Mouse (Mus musculus) urinary bladder, adult 2 months (tissue): ENCODE data around the gene Asb16. TPM values are rescaled to one million over a fixed set of nuclear protein-coding genes. Genes with fewer than 3 reads are reported as not detected.
A peak's percentile ranks its signal among the peaks of the same experiment; 100 is the strongest.

Source experiments
- DNase-seq: peaks from one replicate; pipeline ENCODE4 v3.0.0; 2022; ENCODE audit warnings: low spot score
- polyA plus RNA-seq: library from polyadenylated mRNA; depleted of rRNA; stranded (reverse); fragments of >200 nt; gene quantifications from 2 replicates; pipeline ENCODE4 v1.2.3, GENCODE M21; 2012

Asb16 gene
- polyA plus RNA-seq, 1 experiment: 0.63 TPM

DNA sequence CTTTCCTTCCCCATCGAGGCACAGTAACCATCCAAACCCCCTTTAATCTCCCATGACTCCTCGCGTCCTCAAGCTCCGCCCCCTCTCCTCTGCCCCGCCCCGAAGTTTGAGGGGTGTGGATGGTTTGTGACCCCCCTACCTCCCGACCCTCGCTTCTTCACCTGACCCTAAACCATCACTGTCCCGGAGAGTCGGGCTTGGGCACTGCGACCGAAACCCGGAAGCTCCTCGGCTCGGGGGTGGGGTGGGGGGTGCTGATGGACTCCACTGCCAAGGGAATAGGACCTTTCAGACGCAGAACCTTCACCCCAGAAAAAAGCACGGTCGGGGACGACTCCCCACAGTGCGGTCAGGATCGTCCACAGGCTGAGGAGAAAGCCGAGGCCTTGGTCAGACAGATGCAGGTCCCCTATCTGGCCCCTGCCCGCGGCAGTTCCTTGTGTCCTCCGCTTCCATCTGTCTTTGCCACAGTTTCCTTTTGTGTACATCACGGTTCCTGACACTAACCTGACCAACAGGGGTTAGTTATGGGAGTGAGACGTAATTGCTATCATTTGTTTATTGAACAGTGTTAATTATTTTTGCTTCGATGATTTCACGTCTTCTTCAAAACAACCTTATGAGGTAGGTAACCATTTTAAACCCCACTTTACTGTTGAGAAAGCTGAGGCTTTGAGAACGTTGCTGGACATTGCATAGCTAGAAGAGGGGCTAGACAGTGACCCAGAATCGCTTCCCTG, 16.7 kb downstream of the Asb16 start:
- DNase-seq: no peak

DNA sequence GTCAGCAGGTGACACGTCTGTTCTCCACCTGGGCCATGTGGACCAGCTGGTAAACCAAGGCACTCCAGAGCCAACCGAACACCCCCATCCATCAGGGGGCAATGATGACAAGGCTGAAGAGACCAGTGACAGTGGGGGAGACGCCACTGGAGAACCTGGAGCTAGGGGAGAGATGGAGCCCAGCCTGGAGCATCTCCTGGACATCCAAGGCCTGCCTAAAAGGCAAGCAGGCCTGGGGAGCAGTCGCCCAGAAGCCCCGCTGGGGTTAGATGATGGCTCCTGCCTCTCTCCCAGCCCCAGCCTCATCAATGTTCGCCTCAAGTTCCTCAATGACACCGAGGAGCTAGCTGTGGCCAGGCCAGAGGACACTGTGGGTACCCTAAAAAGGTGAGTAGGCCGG, 18.9 kb downstream of the Asb16 start:
- no peak for DNase-seq

DNA sequence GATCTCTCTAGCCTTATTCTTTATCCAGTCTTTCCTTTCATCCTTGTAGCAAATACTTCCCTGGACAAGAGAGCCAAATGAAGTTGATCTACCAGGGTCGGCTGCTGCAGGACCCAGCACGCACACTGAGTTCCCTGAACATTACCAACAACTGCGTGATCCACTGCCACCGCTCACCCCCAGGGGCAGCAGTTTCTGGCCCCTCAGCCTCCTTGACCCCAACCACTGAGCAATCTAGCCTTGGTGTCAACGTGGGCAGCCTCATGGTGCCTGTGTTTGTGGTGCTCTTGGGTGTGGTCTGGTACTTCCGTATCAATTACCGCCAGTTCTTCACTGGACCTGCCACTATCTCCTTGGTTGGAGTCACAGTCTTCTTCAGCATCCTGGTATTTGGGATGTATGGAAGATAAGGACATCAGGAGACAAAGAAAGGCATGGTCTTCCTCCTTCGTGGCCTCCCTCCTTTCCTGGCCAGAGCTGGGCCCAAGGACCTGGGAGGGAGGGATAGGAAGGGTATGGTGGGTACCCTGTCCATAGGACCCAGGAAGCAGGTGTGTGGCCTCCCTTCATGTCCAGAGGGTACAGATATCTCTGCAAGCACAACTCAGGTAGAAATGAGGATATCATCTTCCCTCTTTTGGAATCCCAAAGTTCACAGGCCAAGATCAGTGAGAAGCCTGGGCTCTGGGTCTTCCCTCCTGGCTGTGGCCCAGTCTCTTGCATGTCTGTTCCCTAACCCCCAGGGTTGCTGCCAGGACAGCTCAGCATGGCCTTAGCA, 19.7 kb downstream of the Asb16 start:
- DNase-seq: no peak

DNA sequence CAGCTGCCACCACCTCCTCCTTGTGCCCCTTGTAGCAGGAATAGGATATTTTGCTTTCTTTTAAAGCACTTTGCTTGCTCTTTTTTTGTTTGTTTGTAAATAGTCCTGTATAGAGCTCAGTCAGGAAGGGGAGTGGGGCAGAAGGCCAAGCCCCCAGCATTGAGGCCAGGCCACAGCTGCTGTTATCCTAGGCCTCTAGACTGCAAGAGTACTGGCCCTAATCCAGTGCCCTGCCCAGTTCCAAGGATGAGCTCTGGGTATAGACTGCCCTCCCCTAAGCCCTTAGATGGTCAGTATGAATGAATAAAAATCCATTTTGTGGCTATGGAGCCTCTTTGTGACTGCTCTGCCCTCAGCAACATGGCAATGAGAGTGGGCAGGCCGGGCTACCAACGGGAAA, 20.4 kb downstream of the Asb16 start:
- DNase-seq: no peak

DNA sequence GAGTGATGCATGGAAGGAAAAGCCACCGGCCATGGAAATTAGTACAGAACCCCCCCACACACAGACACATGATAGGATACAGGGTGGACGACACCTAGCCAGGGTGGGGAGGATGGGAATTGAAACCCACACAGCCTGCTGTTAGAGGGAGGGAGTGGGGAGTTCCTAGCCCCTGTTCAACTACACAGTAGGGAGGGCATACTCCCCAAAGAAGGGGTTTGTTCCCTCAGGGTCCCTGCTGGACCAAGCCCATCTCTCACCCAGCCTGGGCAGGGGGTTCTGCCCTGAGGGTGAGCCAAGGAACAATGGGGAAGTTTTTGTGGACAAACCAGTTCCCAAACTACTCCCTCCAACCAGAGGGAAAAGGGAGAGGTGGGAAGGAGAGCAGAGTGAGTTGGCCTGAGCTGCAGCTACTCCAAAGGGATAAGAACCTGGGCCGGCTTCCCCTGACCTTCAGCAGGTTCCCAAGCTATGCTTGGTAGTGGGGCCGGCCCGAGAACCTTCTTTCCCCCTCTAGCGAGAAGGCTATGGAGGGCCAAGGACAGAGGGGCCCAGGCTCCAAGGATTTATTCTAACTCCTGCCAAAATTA, 21.1 kb downstream of the Asb16 start:
- DNase-seq: no peak

DNA sequence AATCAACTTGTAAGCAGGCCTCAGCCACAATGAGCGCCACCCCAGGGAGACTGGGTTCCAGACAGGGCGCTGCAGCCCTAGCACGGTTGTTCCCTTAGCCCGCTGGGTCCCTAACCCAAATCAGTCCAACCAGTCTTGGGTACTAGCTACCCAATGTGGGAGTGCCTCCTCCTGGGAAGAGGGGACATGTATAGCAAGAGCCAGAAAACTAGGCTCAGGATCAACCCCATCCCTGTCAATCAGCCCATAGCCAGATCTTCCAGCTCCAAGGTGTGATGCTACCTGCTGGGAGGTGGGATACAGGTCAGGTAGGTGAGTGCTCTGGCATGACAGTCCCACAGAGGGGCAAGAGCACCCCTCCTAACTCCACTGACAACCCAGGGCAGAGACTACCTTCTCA, 21.6 kb downstream of the Asb16 start:
- no peak for DNase-seq

DNA sequence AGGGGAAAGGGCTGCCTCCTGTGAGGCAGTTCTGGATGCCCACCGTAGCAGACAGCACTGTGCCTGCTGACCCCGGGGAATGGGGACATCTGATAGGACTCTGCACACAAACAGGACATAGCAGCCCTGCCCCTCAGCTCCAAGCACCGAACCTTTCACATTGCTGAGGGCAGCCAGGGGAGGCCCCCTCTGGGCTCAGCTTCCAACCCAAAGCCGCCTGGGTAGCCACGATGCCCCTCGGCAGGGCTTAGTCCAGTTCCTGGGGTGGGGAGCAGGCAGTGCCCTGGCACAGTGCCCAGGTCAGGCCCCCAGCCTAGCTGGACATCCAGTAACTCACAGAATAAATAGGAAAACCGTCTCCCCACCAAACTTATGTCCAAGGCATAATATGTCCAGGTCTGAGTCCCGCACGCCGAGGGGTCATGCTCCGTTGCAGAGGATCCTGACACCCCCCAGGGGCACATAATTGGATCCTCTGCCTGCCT, 22.6 kb downstream of the Asb16 start:
- no peak for DNase-seq

DNA sequence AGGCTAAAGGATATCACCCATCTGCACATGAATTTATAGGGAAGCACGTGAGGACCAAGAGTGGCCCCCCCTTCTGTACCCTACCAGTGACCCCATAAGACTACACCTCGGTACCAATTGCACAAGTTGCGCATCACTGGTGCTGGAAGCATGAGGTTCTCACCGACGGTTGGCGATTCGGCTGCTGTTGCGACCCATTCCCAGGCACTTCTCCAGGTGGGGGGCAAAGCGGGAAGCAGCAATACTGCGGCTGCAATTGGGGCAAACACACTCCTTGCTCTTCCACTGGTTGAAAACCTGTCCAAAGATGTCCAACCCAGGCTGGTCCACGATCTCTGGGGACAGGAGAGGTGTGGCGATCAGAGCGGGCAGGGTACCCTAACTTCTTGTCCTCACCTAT, 25.4 kb downstream of the Asb16 start:
- no peak for DNase-seq

DNA sequence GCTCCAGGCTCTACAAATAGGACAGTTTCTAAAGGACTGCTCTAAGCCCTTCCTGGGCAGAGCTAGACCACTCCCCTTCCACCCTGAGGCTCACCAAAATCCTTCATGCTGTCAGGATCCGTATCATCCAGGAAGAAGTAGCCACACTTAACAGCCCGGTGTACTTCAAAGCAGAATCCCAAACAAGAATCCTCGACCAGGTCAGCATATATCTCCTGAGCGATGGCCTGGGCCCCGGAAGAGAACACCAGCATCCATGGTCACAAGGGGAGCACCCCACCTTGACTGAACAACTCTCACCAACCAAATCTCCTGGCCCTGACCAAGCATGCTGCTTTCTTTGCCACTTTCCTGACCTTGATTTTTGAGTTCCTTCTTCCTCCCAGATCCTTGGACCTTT, 25.9 kb downstream of the Asb16 start:
- no peak for DNase-seq

DNA sequence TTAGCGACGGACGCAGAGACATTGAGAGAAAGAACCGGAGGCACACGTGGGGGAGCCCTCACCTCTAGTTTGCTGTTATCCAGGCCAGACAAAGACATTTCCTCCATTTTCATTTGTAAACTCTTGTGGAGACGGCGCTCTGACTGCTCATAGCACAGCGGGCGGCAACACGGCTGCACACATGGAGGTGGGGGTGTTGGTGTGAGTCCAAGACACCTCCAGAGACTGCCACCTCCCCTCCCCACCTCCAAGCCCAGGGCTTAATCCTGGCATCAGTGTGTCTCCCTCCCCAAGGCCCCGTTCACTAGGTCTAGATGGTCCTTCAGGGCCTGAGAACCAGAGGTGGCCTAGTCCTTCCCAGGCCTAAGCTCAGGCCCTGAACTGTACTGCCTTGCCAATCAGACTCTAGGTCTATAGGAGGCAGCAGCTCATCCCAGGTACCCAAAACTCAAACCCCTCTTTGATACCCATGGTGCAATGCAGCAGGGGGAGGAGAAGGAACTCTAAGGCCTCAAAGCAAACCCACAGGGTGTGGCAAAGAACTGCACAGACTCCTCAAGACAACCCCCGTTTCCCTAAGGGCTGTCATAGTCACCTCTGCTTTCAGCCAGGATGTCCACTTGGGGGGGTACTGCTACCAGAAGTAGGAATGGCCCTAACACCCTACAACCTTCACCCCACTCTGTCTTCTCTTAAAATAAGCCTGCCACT, 26.5 kb downstream of the Asb16 start:
- no peak for DNase-seq

DNA sequence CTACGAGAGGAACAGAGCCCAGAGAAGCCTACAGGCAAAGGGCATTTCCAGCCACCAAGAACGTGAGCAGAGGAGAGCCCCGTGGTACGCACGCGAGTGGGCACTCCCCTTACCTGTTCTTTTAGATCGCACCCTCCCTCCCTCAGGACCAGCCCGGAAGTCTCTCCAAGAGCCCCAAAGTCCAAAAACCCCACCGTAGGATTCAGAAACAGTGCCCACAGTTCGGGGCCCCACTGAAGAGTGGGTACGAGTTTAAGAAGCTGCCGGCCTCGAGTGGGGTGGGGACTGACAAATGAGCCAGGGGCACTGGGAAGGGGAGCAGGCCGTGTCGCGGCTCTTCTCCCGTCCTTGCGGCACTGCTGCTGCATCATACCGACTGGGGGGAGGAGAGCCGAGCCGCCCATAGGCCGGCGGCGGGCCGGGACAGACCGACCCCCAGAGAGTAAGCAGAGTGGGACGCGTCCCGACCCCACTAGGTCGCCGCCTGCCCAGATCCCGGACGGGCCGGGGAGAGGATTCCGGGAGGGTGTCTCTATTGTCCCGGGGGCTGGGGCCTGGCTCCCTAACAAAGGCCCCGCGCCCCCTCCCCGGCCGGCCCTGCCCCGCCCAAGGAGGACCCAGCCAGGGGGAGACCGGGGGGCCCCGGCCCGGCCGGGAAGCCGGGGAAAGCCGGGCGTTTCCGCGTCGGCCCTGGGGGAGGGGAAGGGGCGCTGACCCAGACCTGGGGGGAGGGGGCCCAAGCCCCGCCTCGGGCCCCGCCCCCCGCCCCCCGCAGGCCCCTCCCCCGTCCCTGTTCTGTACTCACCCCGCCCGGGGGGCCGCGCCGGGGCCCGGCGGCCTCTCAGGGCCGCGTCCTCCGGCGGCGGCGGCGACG, 27.3 kb downstream of the Asb16 start:
- peak; percentile 69 for DNase-seq

DNA sequence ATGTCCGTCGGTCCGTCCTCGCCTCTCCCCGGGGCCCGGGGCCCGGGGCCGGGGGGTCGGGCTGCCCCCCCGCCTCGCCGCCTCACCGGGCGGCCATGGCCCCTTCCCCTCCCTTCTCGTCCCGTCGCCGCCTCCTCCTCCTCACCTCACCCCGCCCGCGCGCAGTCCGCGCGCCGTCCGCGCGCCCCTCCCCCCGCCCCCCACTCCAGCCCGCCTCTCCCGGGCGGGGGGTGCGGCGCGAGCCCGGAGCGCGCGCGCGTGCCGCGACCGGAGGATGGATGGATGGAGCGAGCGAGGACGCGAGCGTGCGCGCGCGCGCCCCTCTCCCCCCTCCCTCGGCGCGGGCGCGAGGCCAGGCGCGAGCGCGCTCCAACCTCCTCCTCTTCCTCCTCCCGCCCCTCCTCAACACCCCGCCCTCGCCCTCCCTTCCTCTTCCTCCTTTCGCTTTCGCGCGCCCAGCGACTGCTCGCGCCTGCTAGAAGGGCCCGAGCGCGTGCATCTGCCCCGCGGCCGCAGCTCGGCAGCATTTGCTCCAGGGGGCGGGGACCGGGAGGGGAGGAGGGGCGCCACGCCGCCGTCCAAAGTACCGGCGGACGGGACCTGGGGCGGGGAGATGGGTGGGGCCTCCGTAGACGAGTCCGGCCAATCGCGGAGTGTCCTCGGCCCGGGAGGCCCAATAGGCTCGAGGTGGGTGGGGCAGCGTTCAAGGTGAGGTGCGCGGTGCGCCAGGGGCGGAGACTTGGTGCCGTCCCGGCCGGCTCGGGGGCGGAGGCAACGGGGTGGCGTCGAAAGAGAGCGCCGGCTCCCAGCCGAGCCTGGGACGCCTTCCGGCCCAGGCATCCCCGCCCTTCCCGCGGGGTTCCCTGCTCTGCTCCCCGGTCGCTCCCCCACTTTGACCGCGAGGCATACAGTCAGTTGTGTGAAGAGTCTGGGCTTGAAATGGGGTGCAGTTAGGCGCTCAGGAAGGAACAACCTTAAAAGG, 28.2 kb downstream of the Asb16 start, which contains the start of gene Atxn7l3:
Gene Atxn7l3 (minus strand): TSS at position 141 of the 982 bp plus-strand sequence.
- peak; percentile 96 for DNase-seq

DNA sequence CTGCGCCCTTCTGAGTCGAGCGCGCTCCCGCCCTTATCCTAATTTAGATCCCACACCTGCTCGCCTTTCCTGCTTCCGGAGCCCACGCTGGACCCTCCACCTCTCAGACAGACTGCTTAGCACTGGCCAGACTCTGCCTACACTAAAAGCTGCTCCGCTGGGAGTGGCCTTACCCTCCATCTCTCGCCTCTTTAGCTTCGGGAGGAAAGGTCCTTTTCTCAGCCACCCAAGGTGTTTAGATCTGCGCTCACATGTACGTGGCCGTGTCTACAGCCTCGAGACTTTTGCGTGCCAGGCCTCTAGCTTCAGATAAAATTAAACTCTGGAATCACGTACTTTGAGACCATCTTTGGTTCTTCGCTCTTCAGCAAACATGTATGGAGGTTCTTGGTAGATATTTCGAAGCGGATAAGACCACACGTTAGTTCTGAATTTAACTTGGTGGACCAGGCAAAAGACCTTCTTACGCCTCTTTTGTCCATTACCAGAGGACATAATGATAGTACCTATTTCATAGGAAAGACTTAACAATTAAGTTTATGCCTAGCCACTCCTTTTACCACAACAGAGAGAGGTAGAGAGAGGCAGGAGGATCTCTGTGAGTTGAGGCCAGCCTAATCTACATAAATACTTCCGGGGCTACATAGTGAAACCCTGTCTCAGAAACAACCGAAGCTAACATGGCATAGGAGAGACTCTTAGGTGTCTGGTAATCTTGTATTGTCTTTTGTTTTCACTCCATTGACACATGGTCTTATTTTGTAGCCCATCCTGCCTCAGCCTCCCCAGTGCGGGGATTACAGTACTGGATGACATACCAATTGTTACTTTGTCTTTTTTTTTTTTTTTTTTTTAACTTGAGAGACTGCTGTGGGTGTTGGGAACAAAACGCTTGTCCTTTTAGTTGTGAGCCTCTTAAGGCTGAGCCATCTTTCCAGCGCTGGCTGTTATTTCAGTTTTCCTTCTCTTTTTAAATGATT, 29.3 kb downstream of the Asb16 start:
- DNase-seq: no peak

DNA sequence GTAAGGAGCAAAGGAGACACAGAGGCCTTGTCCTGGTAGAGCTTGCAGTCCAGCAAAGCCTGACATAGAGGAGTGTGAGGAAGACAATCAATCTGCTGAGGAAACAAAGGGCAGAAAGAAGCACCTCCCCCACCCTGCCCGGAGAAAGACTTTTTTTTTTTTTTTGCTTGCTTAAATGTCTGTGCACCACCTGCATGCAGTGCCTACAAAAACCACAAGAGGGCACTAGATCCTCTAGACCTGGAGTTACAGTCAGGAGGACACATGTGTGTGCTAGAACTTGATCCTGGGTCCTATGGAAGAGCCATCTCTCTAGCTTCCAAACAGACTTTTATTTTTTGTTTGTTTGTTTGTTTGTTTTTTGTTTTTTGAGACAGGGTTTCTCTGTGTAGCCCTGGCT, 31.3 kb downstream of the Asb16 start:
- no peak for DNase-seq

DNA sequence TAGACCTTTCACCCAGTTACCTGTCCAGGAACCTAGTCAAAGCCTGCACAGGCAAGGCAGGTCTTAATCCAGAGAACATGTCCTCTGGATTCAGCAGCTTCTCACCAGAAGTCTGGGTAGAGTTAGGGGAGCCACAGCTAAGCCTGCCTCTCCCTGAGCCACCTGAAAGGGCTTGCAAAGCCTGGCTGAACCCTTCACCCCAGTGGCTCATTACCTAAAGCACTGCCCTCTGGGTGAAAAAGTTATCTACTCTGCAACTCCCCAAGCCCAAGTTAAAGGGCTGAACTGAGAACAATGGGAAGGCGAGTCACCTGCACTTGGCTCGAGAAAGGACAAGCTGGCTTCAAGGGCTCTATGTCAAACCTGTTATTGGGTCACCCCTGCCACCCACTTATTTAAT, 35.6 kb downstream of the Asb16 start:
- no peak for DNase-seq

DNA sequence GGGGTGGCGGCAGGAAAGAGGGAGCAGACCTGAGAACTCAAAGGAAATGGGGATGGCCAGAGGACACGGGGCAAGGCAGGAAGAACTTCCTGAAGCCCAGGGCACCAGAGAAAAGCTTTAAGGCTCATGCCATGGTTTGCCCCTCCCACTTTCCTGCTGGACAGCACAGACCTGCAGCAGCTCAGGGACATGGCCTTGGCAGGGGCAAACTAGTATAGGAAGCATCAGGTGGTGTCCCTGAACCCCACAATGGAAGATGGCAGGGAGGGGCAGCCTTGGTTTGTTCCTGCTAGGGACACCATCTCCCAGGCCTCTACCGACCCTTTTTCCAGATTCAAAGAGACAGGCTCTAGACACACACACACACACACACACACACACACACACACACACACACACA, 36.8 kb downstream of the Asb16 start:
- DNase-seq: no peak

DNA sequence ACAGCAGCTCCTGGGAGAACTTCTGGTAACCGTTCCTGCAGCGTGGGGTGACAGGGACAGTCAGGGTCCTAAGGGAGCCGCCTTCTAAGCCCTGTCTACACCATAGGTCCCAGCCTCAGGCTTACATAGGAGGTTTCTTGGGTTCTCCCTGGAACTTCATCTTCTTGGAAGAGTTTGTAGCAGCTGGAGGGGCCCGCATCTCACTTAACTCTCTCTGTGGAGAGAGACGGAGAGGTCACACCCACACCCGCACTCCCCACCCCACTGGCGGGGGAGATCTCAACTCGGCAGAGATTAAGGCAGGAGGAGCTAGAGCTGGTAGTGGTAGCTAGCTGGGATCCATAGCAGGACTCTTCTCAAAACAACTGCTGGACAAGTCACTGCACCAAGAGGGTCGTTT, 39.6 kb downstream of the Asb16 start:
- DNase-seq: no peak

DNA sequence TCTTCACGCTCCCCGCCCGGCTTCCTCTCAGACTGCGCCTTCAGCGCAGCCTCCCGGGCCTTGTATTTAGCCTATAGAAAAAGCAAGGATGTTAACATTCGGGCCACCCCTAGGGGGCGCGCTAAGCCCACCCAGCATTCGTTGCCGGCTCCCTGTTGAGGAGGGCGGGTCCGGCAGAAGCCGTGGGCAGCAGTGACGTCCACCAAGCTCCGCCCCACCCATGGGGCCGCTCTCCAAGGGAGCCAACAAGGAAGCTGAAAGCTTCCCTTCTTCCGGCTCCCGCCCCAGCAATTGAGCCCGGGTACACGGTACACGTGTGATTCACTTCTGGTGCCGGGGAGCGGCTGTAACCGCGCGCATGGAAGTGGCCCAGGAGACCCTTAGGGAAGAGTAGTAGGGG, 40.4 kb downstream of the Asb16 start:
- peak; percentile 94 for DNase-seq
